Mouse (Mus musculus) heart, embryonic 12.5 days (tissue): Measurements from ENCODE around the gene Sh3pxd2b. TPM values are rescaled to one million over a fixed set of nuclear protein-coding genes. Genes with fewer than 3 reads are reported as not detected.
"Not testable (repeated sequence)": the region's sequence is repeated elsewhere in the genome, so short reads cannot be mapped to it uniquely, and the experiment has no call there.

Source experiments
- ATAC-seq: fragments of 200-750 bp; cut with Nextera tagmentation; 2 replicates; pipeline ENCODE4 v1.8.0; 2017; ENCODE audit warnings: moderate TSS enrichment, moderate library complexity; ENCODE audit not compliant: insufficient number of reproducible peaks, low FRiP score
- H3K27ac ChIP-seq: fragments of 300-500 bp; sonication (generic); 2 replicates; pipeline ENCODE4 v1.5.1; 2016; ENCODE audit warnings: mild to moderate bottlenecking, moderate library complexity; ENCODE audit not compliant: poor library complexity, severe bottlenecking
- H3K27me3 ChIP-seq: fragments of 300-500 bp; sonication (generic); replicated peaks from 2 replicates; pipeline ENCODE4 v1.6.1; 2016; ENCODE audit warnings: mild to moderate bottlenecking, moderate library complexity
- H3K36me3 ChIP-seq: fragments of 300-500 bp; sonication (generic); 2 replicates; pipeline ENCODE4 v1.6.1; 2016; ENCODE audit warnings: mild to moderate bottlenecking, moderate library complexity
- H3K4me1 ChIP-seq: fragments of 300-500 bp; sonication (generic); replicated peaks from 2 replicates; pipeline ENCODE4 v1.6.1; 2016; ENCODE audit warnings: mild to moderate bottlenecking
- H3K4me2 ChIP-seq: fragments of 300-500 bp; sonication (generic); 2 replicates; pipeline ENCODE4 v1.6.1; 2016; ENCODE audit warnings: mild to moderate bottlenecking, moderate library complexity
- H3K4me3 ChIP-seq: fragments of 300-500 bp; sonication (generic); 2 replicates; pipeline ENCODE4 v1.5.1; 2016; ENCODE audit warnings: mild to moderate bottlenecking
- H3K9ac ChIP-seq: fragments of 300-500 bp; sonication (generic); 2 replicates; pipeline ENCODE4 v1.6.1; 2016; ENCODE audit warnings: mild to moderate bottlenecking, moderate library complexity
- H3K9me3 ChIP-seq: fragments of 300-500 bp; sonication (generic); replicated peaks from 2 replicates; pipeline ENCODE4 v1.6.1; 2016; ENCODE audit warnings: mild to moderate bottlenecking, moderate library complexity
- WGBS: fragments of 180-500 bp; shearing (Covaris S2); methylation state at CpG from one replicate; pipeline ENCODE4 v1.1.7; 2016; 5-methylcytosine and 5-hydroxymethylcytosine counted together
- polyA plus RNA-seq: library from polyadenylated mRNA; unstranded; fragments of >200 nt; fragmentation: Nextera tagmentation; extraction: Ambion mirVana; gene quantifications from 2 replicates; pipeline ENCODE4 v1.2.1, GENCODE M21; 2016

The Sh3pxd2b gene
- 16.5 and 17.6 TPM in 2 replicates for polyA plus RNA-seq

DNA sequence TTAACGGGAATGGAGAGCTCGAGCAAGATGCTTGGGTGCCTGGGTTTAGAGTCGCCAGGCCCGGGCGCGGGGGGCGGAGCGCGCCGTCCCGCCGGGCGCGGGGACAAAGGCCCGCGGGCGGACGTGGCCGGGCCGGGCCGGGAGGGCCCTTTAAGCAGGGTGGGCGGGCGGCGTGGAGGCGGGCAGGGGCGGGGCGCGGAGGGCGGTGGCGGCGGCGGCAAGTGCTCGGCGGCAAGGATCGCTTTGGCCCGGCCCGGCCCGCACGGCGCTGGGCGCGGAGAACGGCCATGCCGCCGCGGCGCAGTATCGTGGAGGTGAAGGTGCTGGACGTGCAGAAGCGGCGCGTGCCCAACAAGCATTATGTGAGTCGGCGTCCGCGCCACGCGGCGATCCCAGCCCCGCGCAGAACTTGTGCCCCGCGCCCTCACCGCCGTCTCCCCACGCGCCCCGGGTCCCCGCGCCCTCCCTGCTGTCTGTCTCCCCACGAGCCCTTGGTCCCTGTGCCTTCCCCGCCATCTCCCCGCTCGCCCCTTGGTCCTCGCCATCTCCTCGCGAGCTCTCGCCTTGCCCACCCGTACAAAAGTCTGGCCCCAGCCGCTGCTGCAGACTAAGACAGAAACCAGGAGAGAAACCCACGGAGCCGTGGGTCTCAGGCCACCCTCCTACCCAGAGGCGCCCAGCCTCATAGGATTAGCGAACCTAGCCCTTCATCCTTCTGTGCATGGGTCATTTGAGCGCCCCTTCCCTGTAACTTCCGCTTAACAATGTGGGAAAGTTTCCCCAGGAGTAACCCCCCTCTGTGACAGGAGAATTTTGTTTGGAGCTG, at the start of gene Sh3pxd2b:
Gene Sh3pxd2b (plus strand): TSS at position 214 of the 826 bp plus-strand sequence.
- Histone ChIP-seq H3K9ac (peak within 1 kb of the TSS; percentile 97), H3K27me3 (no peaks in the 10 kb centered on the region), H3K4me1 (peaks cover 33% of the 10 kb centered on the region), H3K9me3 (no peaks in the 10 kb centered on the region), H3K4me3 (peak within 1 kb of the TSS; percentile 81), H3K4me2 (peak within 1 kb of the TSS; percentile 92), H3K27ac (peak within 1 kb of the TSS; percentile 69), H3K36me3 (peaks cover 8% of the 10 kb centered on the region; the same call in 1 of the 2 replicates)
- under 1% methylated on average over 69 of the region's 86 CpGs for WGBS
- peak; percentile 73 for ATAC-seq

DNA sequence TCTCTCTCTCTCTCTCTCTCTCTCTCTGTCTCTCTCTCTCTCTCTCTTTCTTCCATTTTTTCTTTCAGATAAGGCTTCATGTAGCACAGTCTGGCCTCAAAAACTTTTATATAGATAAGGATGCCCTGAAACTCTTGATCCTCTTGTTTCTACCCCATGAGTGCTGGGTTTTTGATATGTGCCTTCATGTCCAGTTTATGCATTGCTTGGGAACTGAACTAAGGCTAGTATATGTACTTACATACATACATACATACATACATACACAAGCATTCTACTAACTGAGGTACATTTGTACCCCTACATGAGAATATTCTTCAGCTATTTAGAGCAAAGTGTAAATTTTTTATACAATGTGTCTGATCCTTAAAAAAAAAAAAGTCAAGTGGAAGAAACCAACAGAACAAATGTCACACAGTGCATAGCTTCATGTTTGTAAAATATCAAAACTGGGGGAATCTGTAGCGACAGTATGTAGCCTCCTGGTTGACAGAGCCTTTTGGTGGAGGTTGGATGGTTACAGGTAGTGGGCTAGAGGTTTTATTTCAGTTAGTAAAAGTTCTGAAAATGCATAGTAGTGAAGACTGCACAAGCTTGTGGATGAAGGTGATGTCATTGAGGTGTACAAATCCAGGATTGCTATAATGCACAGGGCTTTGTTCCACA, 49.6 kb upstream of the Sh3pxd2b start:
- Histone ChIP-seq H3K4me1 (no peaks in the 10 kb centered on the region), H3K4me2 (no peak overlapping the region), H3K9me3 (no peaks in the 10 kb centered on the region), H3K4me3 (no peak overlapping the region), H3K27ac (no peak overlapping the region), H3K27me3 (peaks cover 25% of the 10 kb centered on the region), H3K9ac (no peak overlapping the region), H3K36me3 (no peaks in the 10 kb centered on the region)
- 78% methylated on average over 1 of the region's 1 CpGs for WGBS
- ATAC-seq: no peak

DNA sequence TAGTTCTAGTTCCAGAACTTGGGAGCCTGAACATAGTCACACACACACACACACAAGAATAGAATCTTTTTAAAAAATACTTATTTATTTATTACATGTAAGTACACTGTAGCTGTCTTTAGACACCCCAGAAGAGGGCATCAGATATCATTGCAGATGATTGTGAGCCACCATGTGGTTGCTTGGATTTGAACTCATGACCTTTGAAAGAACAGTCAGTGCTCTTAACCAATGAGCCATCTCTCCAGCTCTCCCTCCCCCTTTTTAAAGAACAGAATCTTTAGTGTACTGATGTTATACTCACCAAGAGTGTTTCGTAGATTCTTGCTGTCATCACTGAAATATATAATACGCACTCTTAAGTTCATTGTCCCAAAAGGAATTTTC, 49.1 kb upstream of the Sh3pxd2b start:
- H3K9ac ChIP-seq: no peak overlapping the region
- no peaks in the 10 kb centered on the region for H3K9me3 ChIP-seq
- no peak overlapping the region for H3K4me3 ChIP-seq
- WGBS: 91% methylated on average over 2 of the region's 2 CpGs
- H3K4me1 ChIP-seq: no peaks in the 10 kb centered on the region
- H3K36me3 ChIP-seq: no peaks in the 10 kb centered on the region
- peaks cover 30% of the 10 kb centered on the region for H3K27me3 ChIP-seq
- H3K4me2 ChIP-seq: no peak overlapping the region
- no peak for ATAC-seq
- no peak overlapping the region for H3K27ac ChIP-seq

DNA sequence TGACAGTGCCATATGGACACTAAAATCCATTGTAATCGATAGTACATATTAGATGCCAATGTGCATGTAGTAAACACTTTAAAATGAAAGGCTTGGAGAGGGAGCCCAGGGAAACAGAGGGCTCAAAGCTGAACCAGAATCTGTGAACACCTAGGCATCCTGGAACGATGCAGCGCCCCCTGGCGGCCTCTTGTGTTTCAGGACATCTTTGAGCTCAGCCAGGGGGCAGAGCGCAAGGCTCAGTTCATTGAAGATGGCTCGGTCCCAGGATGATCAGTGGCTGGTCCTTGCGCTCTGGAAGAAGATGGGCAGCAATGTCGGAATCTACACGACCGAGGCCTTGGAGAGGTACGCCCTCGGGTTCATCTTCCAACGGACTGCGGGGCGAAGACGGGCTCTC, 47.8 kb upstream of the Sh3pxd2b start, which contains the start of gene Hbq1a:
Gene Hbq1a (plus strand): TSS at position 205 of the 400 bp plus-strand sequence.
- H3K9me3 ChIP-seq, H3K4me1 ChIP-seq, H3K9ac ChIP-seq, H3K27ac ChIP-seq, H3K36me3 ChIP-seq: not testable (repeated sequence)
- Histone ChIP-seq H3K27me3 (peaks cover 31% of the 10 kb centered on the region), H3K4me2 (peak within 1 kb of the TSS; percentile 62), H3K4me3 (0 out of 2 replicates have a peak within 1 kb of the TSS, but pooled peaks have one; percentile 17)
- WGBS: 5% methylated on average over 16 of the region's 16 CpGs
- peak; percentile 41; the same call in 1 of the 2 replicates for ATAC-seq

DNA sequence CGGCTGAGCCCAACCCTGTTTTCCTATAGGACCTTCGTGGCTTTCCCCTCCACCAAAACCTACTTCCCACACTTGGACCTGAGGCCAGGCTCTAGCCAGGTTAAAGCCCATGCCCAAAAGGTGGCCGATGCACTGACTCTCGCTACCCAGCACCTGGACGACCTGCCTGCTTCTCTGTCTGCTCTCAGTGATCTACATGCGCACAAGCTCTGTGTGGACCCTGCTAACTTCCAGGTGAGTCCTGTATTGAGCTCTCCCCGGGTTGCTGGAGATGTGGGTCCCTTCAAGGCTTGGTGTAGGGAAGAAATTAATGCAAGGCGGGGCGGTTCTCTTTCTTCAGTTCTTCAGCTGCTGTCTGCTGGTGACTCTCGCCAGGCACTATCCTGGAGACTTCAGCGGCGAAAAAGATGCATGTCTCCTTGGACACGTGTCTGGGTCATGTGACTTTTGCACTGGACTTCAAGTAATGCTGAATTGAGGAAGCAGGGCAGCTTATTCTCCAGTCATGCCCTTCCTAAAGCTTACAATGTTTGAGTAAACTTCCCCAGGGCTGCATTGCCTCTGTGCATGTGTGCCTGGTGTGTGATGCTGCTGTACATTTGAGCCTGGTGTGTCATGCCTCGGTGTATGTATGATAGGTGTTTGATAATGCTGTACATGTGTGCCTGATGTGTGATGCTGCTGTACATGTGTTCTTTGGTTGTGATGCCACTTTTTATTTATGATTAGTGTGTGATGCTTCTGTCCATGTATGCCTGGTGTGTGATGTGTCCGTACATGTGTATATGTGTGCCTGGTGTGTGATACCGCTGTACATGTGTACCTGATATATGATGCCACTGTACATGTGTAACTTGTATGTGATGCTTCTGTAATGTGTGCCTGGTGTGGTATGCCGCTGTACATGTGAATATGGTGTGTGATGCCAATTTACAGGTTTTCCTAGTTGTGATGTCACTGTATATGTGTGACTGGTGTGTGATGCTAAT, 47.0 kb upstream of the Sh3pxd2b start:
- Histone ChIP-seq H3K27ac (no peak overlapping the region), H3K27me3 (peaks cover 31% of the 10 kb centered on the region), H3K4me1 (no peaks in the 10 kb centered on the region), H3K36me3 (no peaks in the 10 kb centered on the region), H3K9me3 (no peaks in the 10 kb centered on the region), H3K9ac (no peak overlapping the region), H3K4me3 (0 out of 2 replicates have a peak overlapping the region, but pooled peaks have one; percentile 17), H3K4me2 (peak overlapping the region; percentile 62)
- WGBS: 47% methylated on average over 16 of the region's 17 CpGs
- no peak for ATAC-seq

DNA sequence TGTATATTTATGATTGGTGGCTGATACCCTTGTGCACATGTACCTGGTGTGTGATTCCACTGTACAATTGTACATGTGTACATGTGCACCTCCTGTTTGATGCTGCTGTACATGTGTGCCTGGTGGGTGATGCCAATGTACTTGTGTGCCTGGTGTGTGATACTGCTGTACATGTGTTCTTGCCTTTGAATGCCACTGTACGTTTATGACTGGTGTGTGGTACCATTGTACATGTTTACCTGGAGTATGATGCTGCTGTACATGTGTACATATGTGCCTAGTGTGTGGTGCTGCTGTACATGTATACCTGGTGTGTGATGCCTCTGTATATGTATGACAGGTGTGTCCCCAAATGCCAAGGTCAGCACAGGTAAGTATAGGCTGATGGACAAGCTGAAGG, 46.1 kb upstream of the Sh3pxd2b start:
- no peaks in the 10 kb centered on the region for H3K4me1 ChIP-seq
- ATAC-seq: no peak
- no peaks in the 10 kb centered on the region for H3K36me3 ChIP-seq

DNA sequence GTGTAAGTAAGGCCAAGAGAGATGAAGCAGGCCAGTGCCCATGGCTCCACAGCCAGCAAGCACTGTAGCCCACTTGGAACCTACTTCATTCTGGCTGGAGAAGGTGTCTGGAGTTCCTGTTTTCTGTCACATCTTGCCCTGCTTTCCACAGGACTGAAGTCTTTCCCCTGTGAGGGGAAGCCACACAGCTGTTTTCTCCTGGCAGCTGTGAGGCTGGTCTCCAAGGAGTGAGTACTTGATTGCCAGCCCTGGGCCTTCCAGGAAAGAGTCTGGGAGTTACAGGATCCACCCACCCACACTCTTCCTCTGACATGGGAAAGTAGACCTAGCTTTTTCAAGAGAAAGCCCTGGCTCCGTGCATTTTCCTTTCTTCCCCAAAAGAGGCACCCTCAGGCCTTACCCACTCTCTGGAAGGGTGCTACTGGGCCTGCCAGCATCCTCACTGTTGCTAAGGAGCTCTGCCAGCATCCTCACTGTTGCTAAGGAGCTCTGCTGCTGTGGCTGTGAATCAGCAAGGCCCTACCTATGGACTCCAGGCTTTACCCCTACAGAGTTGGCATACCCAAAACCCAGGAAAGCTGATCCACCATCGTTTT, 44.7 kb upstream of the Sh3pxd2b start:
- Histone ChIP-seq H3K27ac (no peak overlapping the region), H3K4me2 (no peak overlapping the region), H3K4me3 (no peak overlapping the region), H3K27me3 (peaks cover 36% of the 10 kb centered on the region), H3K9ac (no peak overlapping the region), H3K4me1 (no peaks in the 10 kb centered on the region), H3K36me3 (no peaks in the 10 kb centered on the region), H3K9me3 (no peaks in the 10 kb centered on the region)
- 34% methylated on average over 2 of the region's 2 CpGs for WGBS
- no peak for ATAC-seq

More for the DNA sequence above, 46.1 kb upstream of the Sh3pxd2b start:
- WGBS: 69% methylated on average over 1 of the region's 1 CpGs
- Histone ChIP-seq H3K27ac (no peak overlapping the region), H3K9me3 (no peaks in the 10 kb centered on the region), H3K27me3 (peaks cover 31% of the 10 kb centered on the region), H3K9ac (no peak overlapping the region), H3K4me2 (no peak overlapping the region), H3K4me3 (no peak overlapping the region)

DNA sequence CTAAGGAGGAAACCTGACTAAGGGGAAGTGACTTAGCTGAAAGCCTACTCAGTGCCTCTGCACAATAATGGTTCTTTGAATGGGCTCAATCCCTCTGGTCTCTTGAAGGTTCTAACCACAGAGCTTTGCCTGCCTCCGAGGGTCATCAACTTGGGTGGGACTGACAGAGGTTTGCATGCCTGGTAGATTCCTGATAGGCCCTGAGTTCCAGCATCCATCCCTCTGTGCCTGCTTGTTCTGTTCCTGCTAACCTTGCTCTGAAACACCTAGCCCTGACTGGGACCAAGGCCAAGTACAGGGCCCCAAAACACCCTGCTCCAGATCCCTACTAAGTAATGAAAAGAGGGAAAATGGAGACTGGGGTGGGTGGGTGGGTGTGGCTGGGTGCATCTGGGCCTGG, 44.2 kb upstream of the Sh3pxd2b start:
- no peaks in the 10 kb centered on the region for H3K9me3 ChIP-seq
- no peaks in the 10 kb centered on the region for H3K4me1 ChIP-seq
- no peak overlapping the region for H3K27ac ChIP-seq
- H3K36me3 ChIP-seq: no peaks in the 10 kb centered on the region
- H3K4me3 ChIP-seq: no peak overlapping the region
- no peak overlapping the region for H3K9ac ChIP-seq
- no peak overlapping the region for H3K4me2 ChIP-seq
- ATAC-seq: no peak
- peaks cover 36% of the 10 kb centered on the region for H3K27me3 ChIP-seq
- 71% methylated on average over 1 of the region's 1 CpGs for WGBS

DNA sequence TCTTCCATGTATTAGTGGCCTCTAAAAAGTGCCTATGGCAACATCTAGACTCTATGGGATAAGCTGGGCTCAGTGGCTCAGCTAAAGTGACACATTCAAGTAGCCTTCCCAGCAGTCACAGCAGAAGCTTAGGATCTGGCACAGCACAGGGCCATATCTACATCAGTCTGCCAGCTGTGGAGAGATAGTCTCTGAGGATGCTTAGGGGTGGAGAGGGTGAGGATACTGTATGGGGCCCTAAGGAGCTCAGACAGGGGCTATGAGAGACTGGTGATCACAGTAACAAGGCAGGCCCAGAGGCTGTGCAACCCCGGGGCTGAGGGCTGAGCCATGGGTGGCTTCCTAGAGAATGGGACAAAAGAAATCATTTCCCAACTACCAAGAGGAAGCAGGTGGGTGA, 40.6 kb upstream of the Sh3pxd2b start:
- Histone ChIP-seq H3K36me3 (no peaks in the 10 kb centered on the region), H3K27me3 (peaks cover 19% of the 10 kb centered on the region), H3K4me3 (no peak overlapping the region), H3K9ac (no peak overlapping the region), H3K9me3 (no peaks in the 10 kb centered on the region), H3K4me2 (no peak overlapping the region), H3K27ac (no peak overlapping the region), H3K4me1 (no peaks in the 10 kb centered on the region)
- WGBS: 73% methylated on average over 1 of the region's 1 CpGs
- ATAC-seq: no peak

DNA sequence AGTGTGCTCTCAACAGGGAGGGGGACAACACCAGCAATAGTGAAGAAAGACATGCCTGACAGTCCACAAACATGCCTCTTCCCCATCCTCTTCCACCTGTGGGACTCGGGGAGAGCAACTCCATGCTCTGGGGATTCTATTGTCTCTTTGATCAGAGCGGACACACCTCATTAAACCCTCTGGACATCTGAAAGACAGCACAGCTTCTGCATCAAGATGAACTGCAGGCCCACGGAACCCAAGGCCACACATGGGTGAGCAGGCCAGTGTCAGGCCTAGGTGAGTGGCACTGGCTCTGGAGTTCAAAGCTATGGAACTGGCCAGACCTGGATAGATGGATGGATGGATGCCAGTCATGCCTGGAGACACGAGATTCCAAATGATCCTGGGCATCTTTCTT, 38.2 kb upstream of the Sh3pxd2b start:
- H3K27me3 ChIP-seq: peaks cover 5% of the 10 kb centered on the region; the same call in 1 of the 2 replicates
- no peak for ATAC-seq
- 77% methylated on average over 4 of the region's 4 CpGs for WGBS
- H3K9ac ChIP-seq: no peak overlapping the region
- no peak overlapping the region for H3K4me3 ChIP-seq
- no peak overlapping the region for H3K4me2 ChIP-seq
- H3K27ac ChIP-seq: no peak overlapping the region
- 0 out of 2 replicates have a peak, but pooled peaks cover 7% of the 10 kb centered on the region for H3K4me1 ChIP-seq
- no peaks in the 10 kb centered on the region for H3K9me3 ChIP-seq
- no peaks in the 10 kb centered on the region for H3K36me3 ChIP-seq
